Mouse (Mus musculus): Measurements from ENCODE around the gene Fancd2. TPM values are rescaled to one million over a fixed set of nuclear protein-coding genes. Genes with fewer than 3 reads are reported as not detected.

The Fancd2 gene
- polyA plus RNA-seq (2012; rRNA removed), result 3.0 and 4.3 TPM in 2 replicates

DNA sequence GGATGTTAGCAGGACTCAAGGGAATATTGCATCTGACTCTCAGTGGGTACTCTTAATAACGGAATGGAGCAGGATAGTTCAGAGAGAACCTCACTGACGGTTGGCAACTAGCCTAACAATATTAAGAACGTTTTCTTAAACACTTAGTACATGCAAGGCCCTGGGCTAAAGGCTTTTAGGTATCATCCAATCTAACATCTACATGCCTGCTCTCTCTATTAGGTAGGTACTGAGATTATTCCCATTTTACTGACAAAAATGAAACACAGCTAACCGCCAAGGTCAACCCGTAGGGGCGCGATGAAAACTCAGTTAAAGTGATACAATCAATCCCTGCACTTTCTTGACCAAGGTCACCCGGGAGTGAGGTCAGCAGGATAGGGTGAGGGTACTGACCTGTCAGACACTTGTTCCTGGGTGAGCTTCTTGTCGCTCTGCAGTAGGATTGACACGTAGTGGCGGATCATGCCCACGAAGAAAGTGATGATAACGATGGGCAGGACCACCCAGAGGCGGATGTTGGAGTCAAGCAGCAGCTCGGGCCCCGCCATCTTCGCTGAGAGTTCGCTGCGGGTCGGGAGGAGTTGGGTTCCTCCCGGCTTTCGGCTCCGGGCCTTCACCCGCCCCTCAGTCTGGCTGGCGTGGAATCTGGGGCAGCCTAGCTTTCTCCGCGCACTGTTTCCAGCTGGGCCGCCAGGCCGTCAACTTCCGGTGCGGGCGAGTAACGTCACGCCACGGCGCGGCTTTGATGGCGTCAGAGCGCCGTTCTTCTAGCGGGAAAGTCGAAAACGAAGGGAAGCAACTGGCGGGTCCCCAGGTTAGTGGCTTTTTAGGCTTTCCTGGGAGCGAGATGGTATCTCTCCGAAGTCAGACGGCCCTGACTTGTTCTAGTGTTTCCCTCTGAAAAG is at the start of gene Fancd2, which contains the start of gene Emc3:
TSS of gene Fancd2 (plus strand) at position 751 of the 908 bp plus-strand sequence.
TSS of gene Emc3 (minus strand) at position 721 of the 908 bp plus-strand sequence.
- peak; percentile 74 to 97 for DNase-seq (ENCODE audit: extremely low spot score in 1 of 2, low spot score in 1 of 2)

DNA sequence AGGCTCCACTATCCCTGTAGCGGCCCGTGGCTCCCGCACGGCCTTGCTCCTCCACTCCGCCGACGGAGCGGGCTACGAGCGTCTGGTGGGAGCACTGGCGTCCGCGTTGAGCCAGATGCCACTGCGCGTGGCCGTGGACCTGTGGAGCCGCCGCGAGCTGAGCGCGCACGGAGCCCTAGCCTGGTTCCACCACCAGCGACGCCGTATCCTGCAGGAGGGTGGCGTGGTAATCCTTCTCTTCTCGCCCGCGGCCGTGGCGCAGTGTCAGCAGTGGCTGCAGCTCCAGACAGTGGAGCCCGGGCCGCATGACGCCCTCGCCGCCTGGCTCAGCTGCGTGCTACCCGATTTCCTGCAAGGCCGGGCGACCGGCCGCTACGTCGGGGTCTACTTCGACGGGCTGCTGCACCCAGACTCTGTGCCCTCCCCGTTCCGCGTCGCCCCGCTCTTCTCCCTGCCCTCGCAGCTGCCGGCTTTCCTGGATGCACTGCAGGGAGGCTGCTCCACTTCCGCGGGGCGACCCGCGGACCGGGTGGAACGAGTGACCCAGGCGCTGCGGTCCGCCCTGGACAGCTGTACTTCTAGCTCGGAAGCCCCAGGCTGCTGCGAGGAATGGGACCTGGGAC is 48.9 kb upstream of the Fancd2 start:
- DNase-seq (ENCODE audit: extremely low spot score in 1 of 2, low spot score in 1 of 2), result no peak

DNA sequence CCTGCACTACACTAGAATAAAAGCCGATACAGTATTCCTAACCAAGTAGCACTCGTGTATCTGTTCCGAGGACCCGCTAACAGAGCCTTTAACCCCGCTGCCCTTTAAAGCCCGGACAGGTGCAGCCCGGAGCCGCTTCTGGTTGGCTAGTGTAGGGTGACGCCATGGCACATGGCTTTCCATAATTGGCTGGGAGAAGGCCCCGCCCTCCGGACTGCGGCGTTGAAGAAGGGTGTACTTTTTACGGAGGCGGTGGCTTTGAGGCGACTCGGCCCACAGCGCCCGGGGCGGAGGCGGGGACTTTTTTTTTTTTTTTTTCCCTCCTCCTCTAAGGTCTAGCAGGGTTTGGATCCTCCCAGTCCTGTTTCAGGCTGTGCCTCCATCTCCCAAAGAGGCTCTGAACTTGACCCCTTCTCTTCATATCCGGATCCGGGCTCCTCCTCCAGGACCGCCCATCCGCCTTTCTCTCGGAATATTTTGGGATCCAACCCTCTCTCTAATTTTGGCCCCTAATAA is 48.3 kb upstream of the Fancd2 start, which contains the start of gene Creld1:
TSS of gene Creld1 (plus strand) at position 198 of the 516 bp plus-strand sequence.
- DNase-seq (ENCODE audit: extremely low spot score in 1 of 2, low spot score in 1 of 2), result peak; percentile 90 to 96

DNA sequence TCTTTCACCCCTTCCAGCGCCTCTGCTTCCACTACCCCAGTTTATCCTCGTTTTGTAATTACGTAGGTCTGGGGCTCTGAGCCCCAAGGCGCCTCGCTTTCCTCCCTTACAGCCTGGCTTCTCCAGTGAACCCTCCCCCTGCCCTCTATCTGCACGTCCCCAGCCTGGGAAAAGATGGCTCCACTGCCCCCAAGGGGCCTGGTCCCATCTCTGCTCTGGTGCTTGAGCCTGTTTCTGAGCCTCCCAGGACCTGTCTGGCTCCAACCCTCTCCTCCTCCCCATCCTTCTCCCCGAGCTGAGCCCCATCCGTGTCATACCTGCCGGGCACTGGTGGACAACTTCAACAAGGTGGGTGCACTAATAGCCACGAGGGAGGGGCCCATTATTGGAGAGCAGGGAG is 47.8 kb upstream of the Fancd2 start:
- no peak for DNase-seq (ENCODE audit: extremely low spot score in 1 of 2, low spot score in 1 of 2)

DNA sequence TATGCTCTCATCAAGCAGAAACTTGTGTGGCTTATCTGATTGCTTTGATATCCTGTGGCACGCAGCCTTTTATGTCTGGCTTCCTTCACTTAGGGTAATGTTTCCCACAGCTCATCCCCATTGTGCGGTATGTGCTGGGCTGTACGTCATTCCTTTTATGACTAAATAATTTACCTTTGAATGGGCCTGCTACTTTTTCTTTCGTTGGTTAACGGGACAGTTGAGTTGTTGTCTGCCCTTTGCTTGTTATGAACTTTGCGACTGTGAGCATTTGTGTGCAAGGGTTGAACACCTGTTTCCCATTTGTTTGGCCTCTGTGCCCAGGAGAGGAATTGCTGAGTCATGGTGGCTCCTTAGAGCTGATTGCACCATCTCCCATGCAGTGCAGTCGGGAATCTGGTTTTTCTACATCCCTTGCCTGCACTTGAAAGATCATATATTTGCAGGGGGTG is 44.3 kb upstream of the Fancd2 start:
- DNase-seq (ENCODE audit: extremely low spot score in 1 of 2, low spot score in 1 of 2), result no peak

DNA sequence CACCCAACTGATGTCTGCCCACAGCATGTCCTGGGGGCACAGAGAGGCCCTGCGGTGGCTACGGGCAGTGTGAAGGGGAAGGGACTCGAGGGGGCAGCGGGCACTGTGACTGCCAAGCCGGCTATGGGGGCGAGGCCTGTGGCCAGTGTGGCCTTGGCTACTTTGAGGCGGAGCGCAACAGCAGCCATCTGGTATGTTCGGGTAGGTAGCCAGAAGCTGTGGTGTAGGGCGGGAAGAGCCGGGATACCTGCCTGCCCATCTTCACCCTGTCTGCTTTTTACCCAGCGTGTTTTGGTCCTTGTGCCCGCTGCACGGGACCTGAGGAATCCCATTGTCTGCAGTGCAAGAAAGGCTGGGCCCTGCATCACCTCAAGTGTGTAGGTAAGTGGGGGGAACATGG is 42.1 kb upstream of the Fancd2 start:
- no peak for DNase-seq (ENCODE audit: extremely low spot score in 1 of 2, low spot score in 1 of 2)

DNA sequence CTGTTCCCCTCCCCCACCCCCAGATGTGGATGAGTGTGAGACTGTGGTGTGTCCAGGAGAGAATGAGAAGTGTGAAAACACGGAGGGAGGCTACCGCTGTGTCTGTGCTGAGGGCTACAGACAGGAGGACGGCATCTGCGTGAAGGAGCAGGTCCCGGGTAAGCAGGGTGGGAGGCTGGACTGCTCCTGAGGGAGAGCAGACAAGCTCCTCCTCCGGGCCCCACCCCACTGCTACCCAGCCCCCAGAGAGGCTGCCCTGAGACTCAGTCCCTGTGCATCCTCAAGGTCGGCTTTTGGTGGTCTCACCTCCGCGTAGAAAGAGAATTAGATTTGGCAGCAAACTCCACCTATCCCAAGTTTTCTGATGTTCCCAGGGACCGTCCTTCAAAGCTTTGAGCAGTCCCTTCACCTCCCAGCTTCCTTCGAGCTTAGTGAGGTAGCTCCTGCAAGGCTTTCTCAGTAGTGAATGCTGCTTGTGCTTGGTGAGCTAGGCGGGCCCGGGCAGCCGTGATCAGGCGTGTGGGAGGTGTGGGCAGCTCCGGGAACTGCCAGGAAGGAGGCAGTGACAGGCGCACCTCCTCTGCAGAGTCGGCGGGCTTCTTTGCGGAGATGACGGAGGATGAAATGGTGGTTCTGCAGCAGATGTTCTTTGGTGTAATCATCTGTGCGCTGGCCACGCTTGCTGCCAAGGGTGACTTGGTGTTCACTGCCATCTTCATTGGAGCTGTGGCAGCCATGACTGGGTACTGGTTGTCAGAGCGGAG is 39.2 kb upstream of the Fancd2 start:
- DNase-seq (ENCODE audit: extremely low spot score in 1 of 2, low spot score in 1 of 2), result peak in 1 of 2 experiments; percentile 81

DNA sequence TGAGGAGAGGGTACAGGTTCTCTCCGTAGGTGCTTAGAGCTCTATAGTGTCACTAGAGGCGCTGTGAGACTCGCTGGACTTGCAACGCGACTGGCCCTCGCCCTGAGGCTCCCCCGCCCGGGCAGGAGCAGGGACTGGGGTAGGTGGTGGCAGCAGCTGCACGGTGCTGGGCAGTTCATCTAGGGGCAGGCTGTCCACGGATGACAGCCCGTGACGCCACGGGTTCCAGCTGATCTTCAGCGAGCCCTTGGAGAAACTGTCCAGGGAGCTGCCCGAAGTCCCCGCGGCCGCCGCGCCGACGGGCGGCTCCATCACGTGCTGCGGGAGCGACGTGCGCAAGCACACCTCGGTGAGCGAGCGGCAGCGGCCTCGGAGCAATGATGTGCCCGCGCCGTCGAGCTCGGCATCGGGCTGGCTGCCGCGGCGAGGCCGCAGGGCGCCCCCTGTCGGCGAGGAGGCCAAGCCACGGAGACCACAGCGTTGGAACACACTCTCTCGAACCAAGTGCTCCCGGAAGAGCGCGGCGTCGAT is 37.2 kb upstream of the Fancd2 start:
- peak in 1 of 2 experiments; percentile 70 for DNase-seq (ENCODE audit: extremely low spot score in 1 of 2, low spot score in 1 of 2)

DNA sequence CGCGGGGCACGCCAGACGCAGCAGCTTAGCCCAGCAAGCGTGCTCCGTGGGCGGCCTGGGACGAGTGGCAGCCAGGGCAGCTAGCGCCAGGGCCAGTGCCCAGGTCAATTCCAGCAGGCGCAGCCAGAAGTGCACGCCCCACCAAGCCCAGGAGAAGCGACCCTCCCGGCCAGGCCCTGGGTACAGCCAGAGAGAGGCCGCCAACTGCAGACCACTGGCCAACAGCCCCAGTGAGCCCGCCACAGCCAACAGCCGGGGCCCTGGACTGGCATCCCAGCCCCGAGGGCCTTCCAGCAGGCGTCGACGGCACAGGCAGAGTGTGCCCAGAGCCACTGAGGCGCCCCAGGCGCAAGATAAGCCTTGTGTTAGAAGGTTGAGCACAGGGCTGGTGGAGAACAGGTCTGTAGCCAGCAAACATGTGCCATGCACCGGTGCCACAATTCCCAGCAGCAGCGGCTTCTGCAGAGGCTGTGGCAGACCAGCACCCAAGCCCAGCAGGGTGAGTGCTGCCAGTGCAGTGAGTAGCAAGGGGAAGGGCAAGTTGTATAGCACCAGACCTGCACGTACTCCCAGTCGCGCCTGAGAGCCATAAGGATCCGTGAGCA is 36.3 kb upstream of the Fancd2 start:
- no peak for DNase-seq (ENCODE audit: extremely low spot score in 1 of 2, low spot score in 1 of 2)

DNA sequence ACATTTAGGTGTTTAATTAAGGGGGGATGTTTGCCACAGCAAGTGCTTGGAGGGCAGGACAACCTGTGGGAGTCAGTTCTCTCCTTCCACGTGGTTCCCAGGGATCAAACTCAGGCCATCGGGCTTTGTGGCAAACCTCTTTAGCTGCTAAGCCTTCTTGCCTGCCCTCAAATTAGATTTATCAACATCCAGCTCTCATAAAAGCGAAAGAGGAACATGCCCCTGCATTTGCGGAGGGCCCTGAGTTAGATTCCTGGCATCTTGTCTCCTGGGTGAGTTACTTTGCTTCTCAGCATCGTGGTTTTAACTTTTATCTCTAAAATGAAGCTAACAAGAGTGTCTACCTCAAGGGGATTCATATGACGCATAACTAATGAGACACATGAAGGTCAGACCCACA is 32.1 kb upstream of the Fancd2 start:
- no peak for DNase-seq (ENCODE audit: extremely low spot score in 1 of 2, low spot score in 1 of 2)

DNA sequence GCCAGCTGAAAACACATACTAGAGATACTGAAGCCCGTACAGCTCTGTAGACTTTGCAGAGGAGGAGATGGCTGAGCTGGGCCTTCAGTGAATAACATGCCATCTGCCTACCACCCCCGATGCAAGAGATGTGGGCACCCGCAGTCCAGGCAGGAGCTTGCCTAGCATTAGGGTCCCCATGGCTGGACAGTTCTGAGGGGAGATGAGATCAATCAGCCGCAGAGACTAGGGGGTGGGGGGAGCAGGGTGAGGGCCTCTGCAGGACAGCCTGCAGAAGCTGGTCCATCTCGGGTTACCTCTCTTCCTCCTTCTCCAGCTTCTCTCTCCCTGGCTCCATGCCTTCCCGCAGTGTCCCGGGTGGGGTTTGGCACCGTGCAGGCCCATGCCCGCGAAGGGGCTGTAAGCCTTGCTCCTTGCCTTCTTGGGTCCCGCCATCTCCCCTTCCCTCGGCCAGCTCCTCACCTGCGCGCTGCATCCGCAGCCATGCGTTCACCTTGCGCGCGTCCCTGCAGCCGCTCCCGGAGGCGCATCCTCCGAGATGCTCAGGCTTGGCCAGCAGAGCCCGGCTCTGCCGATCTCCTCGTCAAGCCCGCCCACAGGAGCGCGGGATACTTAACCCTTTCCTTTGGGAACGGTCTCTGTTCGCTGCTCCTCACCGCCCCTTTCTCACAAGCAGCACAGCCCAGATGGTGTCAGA is 29.9 kb upstream of the Fancd2 start, which contains the start of gene Prrt3:
TSS of gene Prrt3 (minus strand) at position 544 of the 697 bp plus-strand sequence.
- DNase-seq (ENCODE audit: extremely low spot score in 1 of 2, low spot score in 1 of 2), result peak in 1 of 2 experiments; percentile 81

DNA sequence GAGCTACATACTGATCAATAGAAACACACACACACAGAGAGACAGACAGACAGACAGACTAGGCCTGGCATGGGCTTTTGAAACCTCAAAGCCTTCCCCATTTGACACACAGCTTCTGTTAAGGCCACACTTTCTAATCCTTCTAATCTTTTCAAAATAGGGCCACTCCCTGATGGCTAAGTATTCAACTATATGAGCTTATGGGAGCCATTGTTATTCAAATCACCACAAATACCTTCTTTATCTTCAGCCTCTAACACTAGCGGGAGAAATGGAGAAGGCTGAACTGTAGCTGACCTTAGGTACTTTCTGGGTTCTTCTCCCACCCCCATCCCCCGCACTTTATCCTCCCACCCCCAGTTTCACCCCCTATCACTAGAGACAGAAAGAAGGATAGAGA is 28.7 kb upstream of the Fancd2 start:
- no peak for DNase-seq (ENCODE audit: extremely low spot score in 1 of 2, low spot score in 1 of 2)

DNA sequence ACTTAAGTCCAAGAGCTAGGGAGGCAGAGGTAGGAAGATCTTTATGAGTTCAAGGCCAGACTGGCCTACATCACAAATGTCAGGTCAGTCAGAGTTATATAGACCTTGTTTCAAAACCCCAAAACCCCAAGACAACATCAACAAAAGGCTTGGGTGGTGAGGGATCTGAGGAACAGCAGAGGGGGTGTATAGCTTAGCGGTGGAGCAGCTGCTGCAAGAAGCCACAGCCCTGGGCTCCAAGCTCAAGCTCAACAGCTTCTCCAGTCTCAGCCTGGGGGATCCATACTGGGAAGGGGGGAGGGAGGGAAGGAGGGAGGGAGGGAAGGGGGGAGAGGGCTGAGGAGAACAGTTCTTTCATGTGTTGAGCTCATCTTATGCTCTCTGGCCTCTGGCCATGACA is 25.8 kb upstream of the Fancd2 start:
- DNase-seq (ENCODE audit: extremely low spot score in 1 of 2, low spot score in 1 of 2), result no peak

DNA sequence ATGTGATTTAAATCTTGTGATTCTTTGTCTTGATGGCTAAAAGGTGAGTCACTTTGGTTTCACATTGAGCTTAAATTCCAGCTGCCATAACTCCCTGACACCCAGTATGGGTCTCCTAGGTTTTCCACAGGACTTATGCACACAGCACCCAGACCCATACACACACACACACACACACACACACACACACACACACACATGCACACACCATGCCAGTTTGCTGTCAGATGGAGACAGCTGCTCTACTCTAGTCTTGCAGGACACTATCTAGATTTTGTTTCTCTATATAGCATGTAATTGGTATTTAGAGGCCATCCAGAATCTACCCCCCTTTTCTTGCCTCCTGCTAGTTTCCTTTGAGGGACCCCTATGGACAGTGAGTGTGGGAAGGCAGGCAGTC is 24.4 kb upstream of the Fancd2 start:
- no peak for DNase-seq (ENCODE audit: extremely low spot score in 1 of 2, low spot score in 1 of 2)

DNA sequence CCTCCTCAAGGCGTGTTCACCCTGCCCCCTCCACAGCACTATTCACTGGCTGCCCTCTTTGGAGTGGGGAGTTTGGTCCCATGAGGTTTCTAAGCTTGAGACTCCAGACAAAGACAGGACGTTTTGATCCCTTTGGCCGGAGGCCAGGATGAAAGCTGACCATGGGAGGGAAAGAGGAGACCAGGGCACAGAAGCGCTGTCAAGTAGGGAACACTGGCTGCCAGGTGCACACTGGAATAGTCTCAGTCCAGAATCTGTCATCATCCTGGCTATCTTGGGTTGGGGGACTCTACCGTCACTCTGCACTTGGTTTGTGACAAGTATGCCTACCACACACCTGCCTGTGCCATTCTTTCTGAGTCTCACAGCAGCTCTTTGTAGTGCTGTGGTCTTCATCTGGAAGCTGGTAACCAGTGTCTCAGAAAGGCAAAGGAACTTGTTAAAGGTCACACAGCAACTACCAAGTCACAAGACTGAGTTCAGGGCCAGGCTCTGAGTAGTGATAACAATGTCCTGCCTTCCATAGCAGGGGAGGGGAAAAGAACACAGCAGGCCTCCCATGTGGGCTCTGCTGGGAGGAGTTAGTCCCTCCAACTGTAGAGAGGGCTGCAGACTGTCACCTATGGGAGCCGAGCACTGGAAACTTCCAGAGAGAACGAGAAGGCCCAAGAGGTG is 23.1 kb upstream of the Fancd2 start:
- no peak for DNase-seq (ENCODE audit: extremely low spot score in 1 of 2, low spot score in 1 of 2)

DNA sequence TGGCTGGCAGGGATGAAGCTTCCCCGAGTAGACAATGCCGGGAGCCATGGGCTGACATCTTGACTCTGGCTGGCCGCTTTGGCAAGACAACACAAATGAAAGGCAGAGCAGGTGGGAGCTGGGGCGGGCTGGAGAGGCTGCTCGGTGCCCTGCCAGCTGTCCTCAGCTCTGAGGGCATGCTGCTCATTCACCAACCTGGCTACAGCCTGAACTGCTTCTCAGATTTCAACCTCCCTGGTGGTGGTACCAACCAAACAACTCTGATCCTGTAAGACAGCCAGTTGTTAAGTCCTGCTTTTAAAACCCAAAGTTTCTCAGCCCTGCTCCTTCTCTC is 22.6 kb upstream of the Fancd2 start:
- no peak for DNase-seq (ENCODE audit: extremely low spot score in 1 of 2, low spot score in 1 of 2)

DNA sequence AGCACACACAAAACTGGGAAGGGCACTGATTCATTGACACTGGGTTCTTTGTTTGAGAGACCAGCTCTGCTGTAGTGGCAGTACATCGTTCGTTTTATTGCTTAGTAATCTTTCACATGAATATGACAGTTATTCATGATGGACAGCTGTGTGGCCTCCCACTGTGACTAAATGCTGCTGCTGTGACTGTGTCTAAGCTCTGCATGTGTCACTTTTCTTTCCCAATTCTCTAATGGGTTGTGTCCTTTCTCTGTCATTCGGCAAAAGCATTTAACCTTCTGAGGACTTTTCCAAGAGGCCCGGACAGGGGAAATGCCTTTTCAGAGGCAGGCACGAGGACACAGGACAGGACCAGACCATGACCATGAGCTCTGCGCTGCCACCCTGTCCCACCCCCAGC is 17.5 kb upstream of the Fancd2 start:
- no peak for DNase-seq (ENCODE audit: extremely low spot score in 1 of 2, low spot score in 1 of 2)

DNA sequence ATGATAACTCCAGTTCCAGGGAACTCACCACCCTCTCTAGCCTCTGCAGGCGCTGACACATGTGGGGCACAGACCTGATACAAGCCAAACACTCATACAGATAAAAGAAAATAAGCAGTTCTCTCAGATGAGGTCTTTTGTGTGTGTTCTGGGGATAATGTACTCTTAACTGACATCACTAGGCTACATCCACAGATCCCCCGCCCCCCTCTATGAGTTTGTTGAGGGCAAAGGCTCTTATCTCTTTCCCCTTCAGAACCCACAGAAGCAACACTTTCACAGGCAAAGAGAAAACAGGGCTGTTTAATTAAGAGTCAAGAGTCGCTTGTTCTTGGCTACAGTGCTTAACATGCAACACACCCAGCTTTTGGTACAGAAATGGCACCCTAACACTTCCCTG is 16.9 kb upstream of the Fancd2 start:
- DNase-seq (ENCODE audit: extremely low spot score in 1 of 2, low spot score in 1 of 2), result no peak
